Mouse (Mus musculus) retina, embryonic 14.5 days (tissue): ENCODE results near the gene Atg10.

Experiments used
- DNase-seq: peaks from one replicate; pipeline ENCODE4 v3.0.0-alpha.2; 2015; ENCODE audit warnings: low spot score

Gene Atg10

GRCm38 (mm10) chr13:90885856-90886532 is 337.8 kb downstream of the Atg10 start:
- peak; percentile 5 for DNase-seq
